Mouse (Mus musculus): ENCODE data around the gene Dnlz.

DNA sequence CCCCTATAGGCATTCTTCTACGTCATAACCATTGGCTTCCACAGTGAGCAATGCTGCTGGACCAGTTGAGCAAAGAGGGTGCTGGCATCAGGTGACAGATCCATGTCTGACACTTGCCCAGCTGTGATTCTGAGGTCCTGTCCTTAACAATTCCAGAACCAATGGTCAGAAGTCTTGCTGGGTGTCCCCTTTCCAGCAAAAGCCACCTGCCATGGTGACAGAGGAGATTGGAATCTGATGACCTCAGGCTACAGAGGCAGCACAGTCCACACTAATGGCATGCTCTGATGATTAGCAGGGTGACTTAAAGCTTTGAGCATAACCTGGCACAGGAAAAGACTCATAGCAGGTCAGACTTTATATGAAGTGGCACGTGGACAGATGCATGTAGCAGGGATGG lies 46.4 kb downstream of the Dnlz start:
- TF ChIP-seq CTCF (IDR thresholded peaks at IDR 0.05; ENCODE audit: low read depth, low read length) (no peak), POLR2A (IDR thresholded peaks at IDR 0.05; ENCODE audit: extremely low read depth, insufficient read depth, low read length) (no peak)
